Mouse (Mus musculus): ENCODE measurements around the gene Nbeal2. TPM values are rescaled to one million over a fixed set of nuclear protein-coding genes. Genes with fewer than 3 reads are reported as not detected.

Gene Nbeal2
- total and polyA plus RNA-seq, 3 experiments: 9.3 to 17.2 TPM; not detected in 1

DNA sequence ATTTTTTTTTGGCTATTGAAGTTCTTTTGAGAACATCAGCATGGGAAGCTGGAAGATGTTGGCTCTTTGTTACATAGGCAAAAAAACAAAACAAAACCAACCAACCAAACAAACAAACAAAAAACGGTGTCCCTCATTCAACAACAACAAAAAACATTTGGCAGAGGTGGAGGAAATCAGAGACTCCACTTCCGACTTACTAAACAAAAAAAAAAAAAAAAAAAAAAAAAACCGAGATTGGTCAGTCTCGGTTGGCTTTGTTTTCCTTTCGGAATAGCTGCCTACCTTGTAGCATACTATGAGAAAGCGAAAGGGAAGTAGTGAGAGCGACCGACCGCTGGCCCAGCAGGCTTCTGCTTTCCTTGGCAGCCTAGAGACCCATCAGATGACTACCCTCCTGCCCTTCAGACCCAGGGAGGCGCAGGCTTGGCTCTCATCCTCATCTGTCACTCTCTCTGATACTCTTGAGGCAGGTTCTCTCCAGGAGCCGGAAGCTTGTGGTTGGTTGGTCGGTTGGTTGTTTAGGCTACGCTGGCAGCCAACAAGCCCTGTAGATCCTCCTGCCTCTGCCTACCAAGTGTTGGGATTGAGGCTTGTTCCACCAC is 3.6 kb upstream of the Nbeal2 start (continued):
- TF ChIP-seq USF2 (IDR thresholded peaks at IDR 0.05; ENCODE audit: borderline replicate concordance in 1 of 2, insufficient read depth in 1 of 2, low read depth in 1 of 2, low read length in 2 of 2) (no peak), NRF1 (IDR thresholded peaks at IDR 0.05; ENCODE audit: insufficient read depth, low read depth, low read length, poor library complexity, severe bottlenecking) (no peak)

DNA sequence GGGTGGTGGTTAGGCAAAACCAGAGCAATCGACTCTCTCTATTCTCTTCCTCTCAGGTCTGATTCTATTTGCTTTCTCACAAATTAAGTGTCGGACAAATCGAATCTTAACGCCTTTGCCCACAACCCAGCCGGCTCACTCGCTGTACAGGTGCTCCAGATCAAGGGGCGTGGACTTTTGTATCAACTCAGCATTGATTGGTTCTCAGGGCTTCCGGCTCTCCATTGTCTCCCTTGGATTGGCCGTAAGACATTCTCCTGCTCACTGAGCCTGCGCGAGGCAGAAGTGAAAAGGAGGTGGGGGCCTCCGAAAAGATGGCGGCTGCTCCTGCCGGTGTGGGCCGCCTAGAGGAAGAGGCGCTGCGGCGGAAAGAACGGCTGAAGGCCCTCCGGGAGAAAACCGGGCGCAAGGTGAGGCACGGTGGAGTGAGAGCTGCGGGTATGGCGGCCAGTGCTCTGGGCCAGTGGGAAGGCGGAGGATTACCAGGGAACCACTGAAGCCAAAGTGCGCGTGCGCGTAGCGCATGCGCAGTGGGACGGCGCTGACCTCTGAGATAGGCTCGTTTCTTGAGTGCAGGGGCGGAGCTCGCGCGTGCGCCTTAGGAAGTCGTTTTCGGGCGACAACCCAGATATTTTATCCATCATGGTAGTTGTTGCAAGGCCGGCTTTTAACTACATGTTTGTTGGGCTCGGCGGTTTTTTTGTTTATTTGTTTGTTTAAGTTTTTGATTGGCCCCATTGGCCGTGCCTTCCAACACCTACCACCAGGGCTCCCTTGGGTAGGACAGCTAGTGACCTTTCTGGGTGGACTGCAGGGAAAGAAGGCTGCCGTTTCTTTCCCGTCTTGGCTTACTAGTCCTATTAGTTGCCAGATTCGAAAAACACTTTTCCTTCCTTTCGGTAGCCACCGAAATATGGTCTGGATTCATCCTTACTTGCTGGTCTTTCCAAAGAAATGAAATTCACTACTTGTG is 2.6 kb upstream of the Nbeal2 start, which contains the start of gene Ccdc12:
Gene Ccdc12 (plus strand): TSS at position 255 of the 973 bp plus-strand sequence.
- Histone ChIP-seq H3K4me3 (ENCODE audit: control insufficient read depth in 1 of 2, insufficient read depth in 1 of 2, low read depth in 2 of 2, low read length in 2 of 2) (peak within 1 kb of the TSS; percentile 84 to 91), H3K9ac (ENCODE audit: control insufficient read depth, low read depth, low read length, poor library complexity, severe bottlenecking) (peak within 1 kb of the TSS; percentile 92), H3K36me3 (ENCODE audit: control insufficient read depth in 1 of 2, insufficient read depth in 2 of 2, low read length in 2 of 2) (peaks cover 0 to 11% of the 10 kb centered on the region in 2 experiments; a peak in 2 of 4 replicates), H3K27me3 (ENCODE audit: control insufficient read depth in 1 of 2, insufficient read depth in 2 of 2, low read length in 2 of 2) (no peaks in the 10 kb centered on the region), H3K4me1 (ENCODE audit: control insufficient read depth in 1 of 2, insufficient read depth in 2 of 2, low read length in 2 of 2) (peaks cover 4 to 26% of the 10 kb centered on the region in 2 experiments), H3K9me3 (replicated peaks; ENCODE audit: insufficient read depth, low read length) (no peaks in the 10 kb centered on the region), H3K79me2 (ENCODE audit: control insufficient read depth, insufficient read depth, low read length, poor library complexity) (peaks cover 37% of the 10 kb centered on the region), H3K27ac (ENCODE audit: control insufficient read depth, low read depth, low read length) (peak within 1 kb of the TSS; percentile 91)
- peak; percentile 99 for DNase-seq (ENCODE audit: low read depth, low spot score)
- TF ChIP-seq MAFK (IDR thresholded peaks at IDR 0.05; ENCODE audit: borderline replicate concordance, low read depth, low read length) (no peak), CHD1 (IDR thresholded peaks at IDR 0.05; ENCODE audit: low read depth, low read length) (no peak), NELFE (IDR thresholded peaks at IDR 0.05; ENCODE audit: low read depth, low read length) (peak; percentile 96), USF2 (IDR thresholded peaks at IDR 0.05; ENCODE audit: borderline replicate concordance in 1 of 2, insufficient read depth in 1 of 2, low read depth in 1 of 2, low read length in 2 of 2) (no peak), ZKSCAN1 (IDR thresholded peaks at IDR 0.05; ENCODE audit: low read depth, low read length) (no peak), TAL1 (IDR thresholded peaks at IDR 0.05; ENCODE audit: low read length) (no peak), ZMIZ1 (IDR thresholded peaks at IDR 0.05; ENCODE audit: low read depth, low read length) (peak; percentile 91), MAZ (IDR thresholded peaks at IDR 0.05; ENCODE audit: low read depth, low read length) (peak; percentile 91), TCF12 (IDR thresholded peaks at IDR 0.05; ENCODE audit: low read depth, low read length) (peak; percentile 50), POLR2A (IDR thresholded peaks at IDR 0.05; ENCODE audit: control insufficient read depth in 1 of 2, insufficient read depth in 1 of 2, low read depth in 1 of 2, low read length in 2 of 2, poor library complexity in 1 of 2) (peak; percentile 96 to 98), BHLHE40 (IDR thresholded peaks at IDR 0.05; ENCODE audit: borderline replicate concordance, low read depth, low read length) (no peak), UBTF (IDR thresholded peaks at IDR 0.05; ENCODE audit: borderline replicate concordance, insufficient read depth, low read depth, low read length) (no peak), HCFC1 (IDR thresholded peaks at IDR 0.05; ENCODE audit: low read depth, low read length) (peak; percentile 84), NRF1 (IDR thresholded peaks at IDR 0.05; ENCODE audit: insufficient read depth, low read depth, low read length, poor library complexity, severe bottlenecking) (peak; percentile 83), GATA1 (IDR thresholded peaks at IDR 0.05; ENCODE audit: low read depth, low read length) (no peak), POLR2AphosphoS2 (IDR thresholded peaks at IDR 0.05; ENCODE audit: low read length) (peak; percentile 76; the same call in 1 of the 2 replicates), RCOR1 (IDR thresholded peaks at IDR 0.05; ENCODE audit: low read depth, low read length) (0 out of 2 replicates have a peak, but pooled peaks have one; percentile 37), JUND (IDR thresholded peaks at IDR 0.05; ENCODE audit: low read depth, low read length) (no peak), MYC (IDR thresholded peaks at IDR 0.05; ENCODE audit: low read depth, low read length) (peak; percentile 58), EP300 (IDR thresholded peaks at IDR 0.05; ENCODE audit: low read depth in 1 of 2, low read length in 2 of 2) (no peak; a peak in 1 of 4 replicates), MXI1 (IDR thresholded peaks at IDR 0.05; ENCODE audit: low read depth, low read length) (peak; percentile 74), SMC3 (IDR thresholded peaks at IDR 0.05; ENCODE audit: low read depth, low read length) (no peak), TBP (IDR thresholded peaks at IDR 0.05; ENCODE audit: low read depth, low read length) (peak; percentile 85), CHD2 (IDR thresholded peaks at IDR 0.05; ENCODE audit: low read length) (no peak), GABPA (IDR thresholded peaks at IDR 0.05; ENCODE audit: low read depth, low read length) (no peak), POLR2AphosphoS5 (IDR thresholded peaks at IDR 0.05; ENCODE audit: borderline replicate concordance, low read depth, low read length) (no peak), MEF2A (IDR thresholded peaks at IDR 0.05; ENCODE audit: extremely low read depth, insufficient replicate concordance, low read depth, low read length, poor library complexity, severe bottlenecking) (no peak), ETS1 (IDR thresholded peaks at IDR 0.05; ENCODE audit: low read depth, low read length) (peak; percentile 35; the same call in 1 of the 2 replicates), KAT2A (conservative IDR thresholded peaks at IDR 0.05; ENCODE audit: low read depth, low read length) (peak; percentile 66; the same call in 1 of the 2 replicates), E2F4 (IDR thresholded peaks at IDR 0.05; ENCODE audit: borderline replicate concordance, low read depth, low read length) (no peak)
